Mouse (Mus musculus): Measurements from ENCODE around the gene Boll.

Boll gene

GRCm38 (mm10) chr1:55238496-55238895, 124.8 kb downstream of the Boll start:
- no peak for DNase-seq (ENCODE audit: low spot score)

GRCm38 (mm10) chr1:55237643-55238161, 125.6 kb downstream of the Boll start:
- no peak for DNase-seq (ENCODE audit: low spot score)

- peak; percentile 97 for DNase-seq (ENCODE audit: low spot score)
Observed at GRCm38 (mm10) chr1:55236890-55237642, 126.2 kb downstream of the Boll start, which contains the start of gene Mars2. TSS of gene Mars2 (plus strand) at chr1:55237177.

- DNase-seq (ENCODE audit: low spot score): no peak
Observed at GRCm38 (mm10) chr1:55236487-55236886, 126.8 kb downstream of the Boll start.

DNA sequence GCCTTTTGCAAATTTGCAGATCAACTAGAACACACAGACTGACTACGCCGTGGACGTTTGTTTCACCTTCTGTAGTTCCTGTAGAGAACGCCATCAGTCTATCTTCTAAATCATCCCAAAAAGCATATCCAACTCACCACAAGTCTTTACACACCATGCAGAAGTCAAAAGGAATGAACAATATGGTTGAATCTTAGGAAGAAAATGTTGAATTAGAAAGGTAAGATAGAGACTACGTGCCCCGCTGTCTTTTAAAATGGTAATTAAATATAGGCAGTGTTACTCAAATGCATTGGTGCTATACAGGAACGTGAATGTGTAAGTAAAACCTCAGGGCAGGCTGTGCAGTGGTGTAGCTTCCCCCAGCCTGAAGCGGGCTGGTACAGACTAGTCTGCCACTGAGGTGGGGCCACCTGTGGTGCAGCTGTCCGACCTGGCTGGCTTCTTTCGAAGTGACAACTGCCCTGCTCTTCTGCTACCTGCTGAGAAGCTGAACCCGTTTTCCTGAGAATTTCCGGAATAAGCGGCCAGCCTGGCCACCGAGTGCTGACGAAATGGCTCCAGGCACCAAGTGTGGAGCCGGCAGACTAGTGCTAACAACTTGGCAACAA, 128.3 kb downstream of the Boll start:
- peak; percentile 31 for DNase-seq (ENCODE audit: low spot score)

DNA sequence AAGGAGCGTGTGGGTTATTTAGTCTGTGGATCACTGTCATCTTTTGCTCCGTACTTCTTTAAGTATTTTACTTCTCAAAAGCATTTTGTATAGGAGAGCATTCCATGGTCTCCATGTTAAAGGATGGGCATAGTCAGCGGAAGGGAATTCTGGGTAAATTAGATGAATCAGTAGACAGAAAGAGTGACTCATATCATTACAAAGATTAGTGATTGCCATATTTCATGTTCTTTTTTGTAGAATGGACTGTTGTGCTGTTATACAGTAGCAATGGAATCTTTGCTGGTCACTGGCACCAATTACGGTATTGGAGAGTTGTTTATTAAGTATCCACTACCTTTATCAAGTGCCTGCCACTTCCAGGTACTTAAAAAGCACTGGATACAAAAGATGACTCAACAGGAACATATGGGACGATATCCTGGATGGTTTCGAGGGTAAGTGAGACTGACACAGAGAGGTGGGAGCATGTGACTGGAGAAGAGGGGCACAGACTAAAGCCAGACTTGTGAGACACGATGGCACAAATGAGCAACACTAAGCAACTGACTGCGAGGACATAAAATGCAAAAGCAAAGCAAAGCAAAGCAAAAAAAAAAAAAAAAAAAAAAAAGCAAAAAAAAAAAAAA, 134.9 kb downstream of the Boll start:
- no peak for DNase-seq (ENCODE audit: low spot score)

DNA sequence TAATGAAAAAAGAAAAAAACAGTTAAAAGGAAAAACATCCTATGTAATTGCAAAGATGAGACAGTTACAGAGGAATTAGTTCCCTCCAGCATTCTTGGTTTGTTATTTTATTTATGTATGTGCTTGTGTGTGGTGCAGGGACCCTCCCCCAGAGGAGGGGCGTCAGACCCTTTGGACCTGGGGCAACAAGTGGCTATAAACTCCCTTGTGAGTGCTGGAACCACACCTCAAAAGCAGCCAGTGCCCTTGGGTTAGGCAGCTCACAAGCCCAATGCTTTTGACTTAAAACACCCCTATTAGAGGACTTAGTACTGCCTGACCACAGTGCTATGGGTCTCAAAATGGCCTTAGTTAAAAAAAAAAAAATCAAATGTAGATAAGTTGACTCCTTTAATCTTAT, 135.9 kb downstream of the Boll start:
- no peak for DNase-seq (ENCODE audit: low spot score)

GRCm38 (mm10) chr1:55226011-55226857, 137.0 kb downstream of the Boll start, which contains the start of gene Rftn2:
TSS of gene Rftn2 (minus strand) at chr1:55226782.
- peak; percentile 18 for DNase-seq (ENCODE audit: low spot score)

DNA sequence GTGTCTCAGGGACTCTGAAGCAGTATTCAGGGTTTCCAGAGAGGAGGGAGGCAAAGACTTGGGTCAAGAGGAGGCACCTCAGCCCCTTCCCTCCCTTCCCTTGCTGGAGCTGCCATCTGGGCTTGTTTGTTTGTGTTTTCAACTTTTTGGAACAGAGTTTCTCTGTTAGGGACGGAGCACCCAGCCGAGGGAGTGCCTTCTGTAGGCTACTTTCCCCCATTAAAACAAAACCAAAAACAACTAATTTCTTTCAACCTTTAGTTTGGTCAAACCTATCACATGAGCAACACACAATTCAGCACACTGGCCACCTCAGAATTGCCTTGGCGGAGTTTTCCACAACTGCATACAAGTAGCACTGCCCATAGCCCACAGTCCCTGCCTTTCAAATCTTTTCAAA, 137.9 kb downstream of the Boll start:
- no peak for DNase-seq (ENCODE audit: low spot score)

DNA sequence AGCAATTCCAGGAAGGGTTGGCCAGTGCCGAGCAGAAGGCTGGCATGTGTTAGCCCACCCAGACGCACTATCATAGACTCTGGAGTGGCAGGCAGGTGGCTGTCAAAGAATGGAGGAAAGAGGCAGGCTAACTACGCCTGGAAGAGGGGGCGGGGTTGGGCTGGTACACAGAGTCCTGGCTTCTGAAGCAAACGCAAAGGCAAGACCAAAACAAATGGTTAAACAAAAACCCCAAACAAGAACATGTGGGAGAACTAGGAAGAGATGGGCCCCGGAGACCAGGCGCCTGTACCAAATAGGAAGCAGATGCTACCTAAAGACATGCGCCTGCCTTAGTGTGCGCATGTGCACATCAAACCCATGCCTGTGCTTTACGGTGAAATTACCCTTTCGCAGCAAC, 139.2 kb downstream of the Boll start:
- no peak for DNase-seq (ENCODE audit: low spot score)

DNA sequence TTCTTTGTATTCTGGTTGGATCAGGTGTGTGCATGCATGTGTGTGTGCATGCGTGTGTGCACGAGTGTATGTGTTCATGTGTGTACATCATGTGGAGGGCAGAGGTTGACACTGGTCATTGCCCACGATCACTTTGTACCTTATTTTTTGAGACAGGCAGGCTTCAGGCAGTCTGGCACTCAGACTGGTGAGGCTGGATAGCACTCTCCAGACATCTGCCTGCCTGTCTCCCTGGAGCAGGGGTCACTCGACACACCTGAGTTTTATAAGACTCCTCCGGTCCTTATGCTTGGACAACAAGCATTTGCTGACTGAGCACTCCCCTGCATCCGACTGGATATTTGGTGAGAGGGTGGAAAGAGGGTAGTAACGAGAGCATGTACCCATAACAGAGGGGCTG, 140.2 kb downstream of the Boll start:
- DNase-seq (ENCODE audit: low spot score): no peak

DNA sequence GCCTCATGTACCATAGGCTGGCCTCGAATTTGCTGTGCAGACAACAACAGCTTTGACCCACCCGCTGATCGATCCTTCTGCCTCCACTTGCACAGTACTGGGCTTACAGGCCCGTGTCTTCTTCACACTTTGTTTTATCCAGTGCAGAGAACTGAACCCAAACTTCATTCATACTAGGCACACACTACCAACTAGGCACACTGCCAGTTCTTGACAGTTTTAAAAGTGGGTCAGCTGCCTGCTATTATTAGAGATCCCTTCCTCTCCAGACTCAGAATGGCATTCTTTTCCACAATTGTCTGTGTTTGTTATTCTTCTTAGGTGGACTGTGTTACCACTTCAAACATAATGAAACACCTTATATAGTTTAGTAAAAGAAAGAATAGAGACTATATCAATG, 141.9 kb downstream of the Boll start:
- DNase-seq (ENCODE audit: low spot score): no peak

DNA sequence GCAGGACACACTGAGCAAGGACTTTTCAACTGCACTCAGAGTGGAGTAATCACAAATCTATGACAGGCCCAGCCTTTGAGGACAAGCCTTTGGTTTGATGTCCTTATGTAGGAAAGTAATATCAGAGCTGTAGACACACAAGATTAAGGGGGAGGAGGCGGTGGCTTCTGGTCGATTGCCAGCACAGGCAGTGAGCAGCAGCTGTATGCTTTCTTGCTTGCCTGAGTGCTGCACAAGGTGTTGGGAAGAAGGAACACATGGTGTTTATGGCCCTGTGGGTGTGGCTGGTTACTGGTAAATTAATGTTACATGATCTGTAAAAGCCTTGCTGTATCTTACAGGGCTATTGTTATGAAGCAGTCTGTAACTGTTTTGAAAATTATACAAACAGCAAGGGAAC, 146.1 kb downstream of the Boll start:
- peak; percentile 52 for DNase-seq (ENCODE audit: low spot score)

DNA sequence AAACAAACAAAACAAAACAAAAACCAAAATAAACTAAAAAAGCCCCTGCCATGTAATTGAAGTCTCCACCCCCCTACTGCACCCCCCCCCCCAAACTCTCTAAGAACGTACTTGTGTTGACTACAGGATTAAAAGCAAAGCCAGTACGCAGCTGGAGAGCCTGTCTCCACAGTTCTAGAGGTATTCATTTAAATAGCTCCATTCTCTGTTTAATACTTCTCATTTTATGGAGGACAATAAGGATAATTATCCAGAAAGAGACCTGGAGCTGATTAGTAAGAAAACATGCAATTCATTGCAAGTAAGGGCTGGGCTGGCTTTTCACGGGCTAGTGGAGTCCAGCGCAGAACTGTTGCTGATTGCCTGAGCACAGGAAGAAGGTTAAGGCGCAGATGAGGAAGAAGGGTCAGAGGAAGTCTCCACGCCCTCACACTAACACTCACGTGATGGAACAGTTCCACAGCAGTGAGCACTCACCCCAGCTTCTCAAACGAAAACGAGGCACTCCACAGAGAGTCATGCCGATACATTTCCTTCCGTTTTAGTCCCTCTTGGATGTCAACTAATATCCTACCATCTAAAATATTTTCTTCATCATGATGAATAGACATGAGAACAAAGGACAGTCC, 148.0 kb downstream of the Boll start:
- no peak for DNase-seq (ENCODE audit: low spot score)

GRCm38 (mm10) chr1:55213936-55214335, 149.3 kb downstream of the Boll start:
- no peak for DNase-seq (ENCODE audit: low spot score)

- DNase-seq (ENCODE audit: low spot score): peak; percentile 20
Observed at GRCm38 (mm10) chr1:55213475-55213874, 149.8 kb downstream of the Boll start.

DNA sequence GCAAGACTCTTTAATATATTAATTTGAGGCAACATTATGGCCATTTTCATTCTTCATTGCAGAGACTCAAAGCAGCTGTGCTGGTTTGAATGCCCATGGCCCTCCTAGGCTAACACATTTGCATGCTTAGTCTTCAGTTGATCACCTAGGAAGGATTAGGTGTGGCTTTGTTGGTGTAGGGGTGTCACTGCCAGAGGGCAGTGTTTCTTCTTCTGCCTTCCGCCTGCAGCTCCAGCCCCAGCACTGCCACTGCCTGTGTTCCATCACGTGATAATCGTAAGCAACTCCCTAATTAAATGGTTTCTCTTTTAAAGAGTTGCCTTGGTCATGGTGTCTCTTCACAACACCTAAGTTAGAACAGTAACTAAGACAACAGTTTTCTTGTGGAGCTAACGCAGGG, 150.5 kb downstream of the Boll start:
- DNase-seq (ENCODE audit: low spot score): no peak

GRCm38 (mm10) chr1:55211081-55211480, 152.2 kb downstream of the Boll start:
- no peak for DNase-seq (ENCODE audit: low spot score)

- no peak for DNase-seq (ENCODE audit: low spot score)
Observed at GRCm38 (mm10) chr1:55210202-55210965, 152.9 kb downstream of the Boll start.

- no peak for DNase-seq (ENCODE audit: low spot score)
Observed at GRCm38 (mm10) chr1:55208500-55209140, 154.6 kb downstream of the Boll start.

Measured in urinary bladder, postnatal 14 days (tissue).